In genomic region chr13:114964233-114964632, GRCm38 (mm10) we compare ENCODE assay signal across 8 mouse cellular contexts. TPM values are rescaled to one million over a fixed set of nuclear protein-coding genes. Genes with fewer than 3 reads are reported as not detected.
DNase-seq lines count a peak whose midpoint lies in the region; ATAC-seq lines count a peak whose summit lies in the region.

No protein-coding gene starts in this region.

- intact Hi-C loops in left cerebral cortex, postnatal 4 days (cut with DNase I): loop anchor here (5.0 to 10.0 kb wide), 2 partner anchors 132 to 1089 kb away; no protein-coding TSS in a partner anchor

- no peaks in the 10 kb centered on the region for H3K4me1 ChIP-seq in embryonic facial prominence, embryonic 10.5 days
- no peaks in the 10 kb centered on the region for H3K4me1 ChIP-seq in midbrain, embryonic 14.5 days (ENCODE audit: control insufficient read depth, insufficient read depth, low read length)

- H3K4me2 ChIP-seq in midbrain, embryonic 14.5 days (ENCODE audit: low read length): no peak overlapping the region

- WGBS in embryonic facial prominence, embryonic 10.5 days: 32% methylated on average over 2 of the region's 2 CpGs
- 45% methylated on average over 2 of the region's 2 CpGs for WGBS in midbrain, embryonic 14.5 days

- peak; percentile 87; the same call in 1 of the 2 replicates for ATAC-seq in midbrain, embryonic 14.5 days (ENCODE audit: low FRiP score, low TSS enrichment)

- H3K36me3 ChIP-seq in embryonic facial prominence, embryonic 10.5 days (replicated peaks): no peaks in the 10 kb centered on the region
- H3K36me3 ChIP-seq in midbrain, embryonic 14.5 days (ENCODE audit: control insufficient read depth, insufficient read depth, low read length): no peaks in the 10 kb centered on the region

- H3K4me3 ChIP-seq in embryonic facial prominence, embryonic 10.5 days: no peak overlapping the region
- no peak overlapping the region for H3K4me3 ChIP-seq in midbrain, embryonic 14.5 days (replicated peaks; ENCODE audit: low read depth, low read length)

- H3K27ac ChIP-seq in embryonic facial prominence, embryonic 10.5 days (replicated peaks): no peak overlapping the region
- no peak overlapping the region for H3K27ac ChIP-seq in midbrain, embryonic 14.5 days (replicated peaks; ENCODE audit: low read depth, low read length)

- no peak overlapping the region for H3K9ac ChIP-seq in midbrain, embryonic 14.5 days (replicated peaks; ENCODE audit: low read length)

- DNase-seq in 3134 (ENCODE audit: extremely low read depth, insufficient read length, low spot score): peak; percentile 37
- peak; percentile 88 for DNase-seq in adrenal gland, postnatal 10 days
- peak; percentile 69 for DNase-seq in embryonic facial prominence, embryonic 10.5 days (ENCODE audit: low spot score)
- peak; percentile 69 to 89 for DNase-seq in heart, adult 18-20 months
- DNase-seq in kidney, adult 18-20 months: peak; percentile 76
- DNase-seq in left cerebral cortex, postnatal 4 days: peak; percentile 78
- DNase-seq in midbrain, embryonic 14.5 days: peak; percentile 88
- peak; percentile 32 to 73 for DNase-seq in spleen, adult 18-20 months

- no peaks in the 10 kb centered on the region for H3K9me3 ChIP-seq in embryonic facial prominence, embryonic 10.5 days
- H3K9me3 ChIP-seq in midbrain, embryonic 14.5 days (ENCODE audit: control insufficient read depth, low read length): no peaks in the 10 kb centered on the region

- H3K27me3 ChIP-seq in embryonic facial prominence, embryonic 10.5 days (replicated peaks; ENCODE audit: low read depth, poor library complexity, severe bottlenecking): no peaks in the 10 kb centered on the region
- H3K27me3 ChIP-seq in midbrain, embryonic 14.5 days (ENCODE audit: control insufficient read depth, insufficient read depth, low read length): no peaks in the 10 kb centered on the region

RNA-seq across cellular contexts. Expression of gene Itga2, which starts 32.3 kb away (rescaled TPM):
- total RNA-seq in adrenal gland, postnatal 10 days (2021): 1 to 10 TPM; 4.4 to 4.7 TPM
- polyA plus RNA-seq in embryonic facial prominence, embryonic 10.5 days (2016; fragmentation: Nextera tagmentation; extraction: Ambion mirVana): 0.88 and 1.2 TPM in 2 replicates
- 1 to 10 TPM in 1 of 2 experiments, under 1 TPM in 1; 0.52 to 1.5 TPM for total RNA-seq in heart, adult 18-20 months (2021)
- total RNA-seq in left cerebral cortex, postnatal 4 days (2021): 1 to 10 TPM; 1.4 to 2.3 TPM
- 1.2 and 2.1 TPM in 2 replicates for polyA plus RNA-seq in midbrain, embryonic 14.5 days (2014; fragmentation: Nextera tagmentation; extraction: Ambion mirVana)

Comparison
In these comparisons a context has a peak if more than half of its experiments do, and no peak if none do; other contexts are left out.
1. DNase-seq: peak in every context shown above with its lines; median percentile 88 in adrenal gland, postnatal 10 days; 88 in midbrain, embryonic 14.5 days; 79 in heart, adult 18-20 months; 78 in left cerebral cortex, postnatal 4 days; 76 in kidney, adult 18-20 months; 69 in embryonic facial prominence, embryonic 10.5 days; 52 in spleen, adult 18-20 months; 37 in 3134.